Mouse (Mus musculus): ENCODE data around the gene Olfr564. TPM values are rescaled to one million over a fixed set of nuclear protein-coding genes. Genes with fewer than 3 reads are reported as not detected.

Gene Olfr564
- total RNA-seq (2015) (not detected in 2 replicates), total RNA-seq (2017) (not detected in 2 replicates)

DNA sequence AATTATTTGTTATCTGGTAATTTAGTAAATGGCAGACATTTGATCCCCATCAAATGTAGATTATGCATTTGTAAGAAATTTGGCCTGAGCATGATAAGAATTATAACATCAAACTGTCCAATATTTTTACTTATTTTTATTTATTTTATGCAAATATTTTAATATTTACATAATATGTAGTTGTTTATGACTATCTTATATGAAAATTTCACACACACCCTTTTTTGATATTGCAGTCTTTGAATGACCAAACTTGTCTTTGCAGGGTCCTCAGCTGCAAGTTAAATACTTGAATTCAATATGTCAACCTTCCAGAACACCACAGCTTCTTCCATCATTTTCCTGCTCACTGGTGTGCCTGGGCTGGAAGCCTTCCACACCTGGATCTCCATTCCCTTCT is at the start of gene Olfr564:
TSS of gene Olfr564 (plus strand) at position 301 of the 400 bp plus-strand sequence.
- ATAC-seq (replicated peaks; ENCODE audit: poor library complexity) = no peak

- ATAC-seq (replicated peaks; ENCODE audit: poor library complexity) = no peak
Observed at GRCm38 (mm10) chr7:102759266-102759665, 44.0 kb upstream of the Olfr564 start, which contains the start of the genes Olfr560 and Olfr78. Olfr560 (minus strand) TSS chr7:102759366. Olfr78 (minus strand) TSS chr7:102759471.

DNA sequence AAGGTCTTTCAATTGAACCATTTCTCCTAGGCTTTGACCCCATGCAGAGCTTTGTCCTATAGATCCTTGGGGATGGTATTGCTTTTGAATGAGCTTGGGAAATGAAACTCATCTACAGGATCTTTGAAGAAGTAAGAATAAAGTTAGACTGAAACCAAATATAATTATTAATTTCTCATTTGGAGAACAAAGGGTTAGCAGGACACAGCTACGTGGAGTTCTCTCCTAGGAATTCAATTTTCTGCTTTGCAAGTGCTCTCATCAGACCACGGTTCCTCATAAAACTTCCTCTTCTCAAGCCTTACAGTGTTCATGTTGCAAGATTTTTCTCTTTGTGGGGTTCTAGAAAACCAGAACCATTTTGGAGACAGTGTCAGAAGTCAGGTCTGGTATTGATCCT is 32.4 kb upstream of the Olfr564 start, which contains the start of gene Olfr561:
TSS of gene Olfr561 (plus strand) at position 301 of the 400 bp plus-strand sequence.
- ATAC-seq (replicated peaks; ENCODE audit: poor library complexity) = no peak

Other genes starting within 250 kb of the Olfr564 start
- gene Trim21, start 238.0 kb upstream of the Olfr564 start, total RNA-seq (2015) = 7.4 and 11.5 TPM in 2 replicates
- gene Trim21, start 238.0 kb upstream of the Olfr564 start, total RNA-seq (2017) = 29.3 and 45.8 TPM in 2 replicates
- gene Olfr550, start 232.0 kb upstream of the Olfr564 start, total RNA-seq (2015) = 0.27 TPM in 1 of 2 replicates, not detected in the other
- not detected in 2 replicates for gene Olfr550, start 232.0 kb upstream of the Olfr564 start, total RNA-seq (2017)
- not detected in 2 replicates for gene Olfr551, start 211.6 kb upstream of the Olfr564 start, total RNA-seq (2015)
- not detected in 2 replicates for gene Olfr551, start 211.6 kb upstream of the Olfr564 start, total RNA-seq (2017)
- 0.10 TPM in 1 of 2 replicates, not detected in the other for gene Olfr552, start 205.7 kb upstream of the Olfr564 start, total RNA-seq (2015)
- gene Olfr552, start 205.7 kb upstream of the Olfr564 start, total RNA-seq (2017) = not detected in 2 replicates
- gene Olfr553, start 185.3 kb upstream of the Olfr564 start, total RNA-seq (2015) = not detected in 2 replicates
- not detected in 2 replicates for gene Olfr553, start 185.3 kb upstream of the Olfr564 start, total RNA-seq (2017)
- not detected in 2 replicates for gene Olfr554, start 165.0 kb upstream of the Olfr564 start, total RNA-seq (2015)
- not detected in 2 replicates for gene Olfr554, start 165.0 kb upstream of the Olfr564 start, total RNA-seq (2017)
- not detected in 2 replicates for gene Olfr555, start 144.7 kb upstream of the Olfr564 start, total RNA-seq (2015)
- not detected in 2 replicates for gene Olfr555, start 144.7 kb upstream of the Olfr564 start, total RNA-seq (2017)
- not detected in 2 replicates for gene Olfr556, start 138.6 kb upstream of the Olfr564 start, total RNA-seq (2015)
- gene Olfr556, start 138.6 kb upstream of the Olfr564 start, total RNA-seq (2017) = not detected in 2 replicates
- 6.1 and 6.4 TPM in 2 replicates for gene Trim68, start 116.2 kb upstream of the Olfr564 start, total RNA-seq (2015)
- 4.8 and 5.6 TPM in 2 replicates for gene Trim68, start 116.2 kb upstream of the Olfr564 start, total RNA-seq (2017)
- gene Olfr557, start 107.6 kb upstream of the Olfr564 start, total RNA-seq (2015) = not detected in 2 replicates
- 0.24 TPM in 1 of 2 replicates, not detected in the other for gene Olfr557, start 107.6 kb upstream of the Olfr564 start, total RNA-seq (2017)
- not detected in 2 replicates for gene Olfr558, start 101.3 kb upstream of the Olfr564 start, total RNA-seq (2015)
- gene Olfr558, start 101.3 kb upstream of the Olfr564 start, total RNA-seq (2017) = not detected in 2 replicates
- gene Olfr33, start 84.4 kb upstream of the Olfr564 start, total RNA-seq (2015) = not detected in 2 replicates
- gene Olfr33, start 84.4 kb upstream of the Olfr564 start, total RNA-seq (2017) = not detected in 2 replicates
- not detected in 2 replicates for gene Olfr559, start 76.0 kb upstream of the Olfr564 start, total RNA-seq (2015)
- not detected in 2 replicates for gene Olfr559, start 76.0 kb upstream of the Olfr564 start, total RNA-seq (2017)
- gene Olfr560, start 44.1 kb upstream of the Olfr564 start, total RNA-seq (2015) = not detected in 2 replicates
- gene Olfr560, start 44.1 kb upstream of the Olfr564 start, total RNA-seq (2017) = not detected in 2 replicates
- gene Olfr78, start 44.0 kb upstream of the Olfr564 start, total RNA-seq (2015) = not detected in 2 replicates
- not detected in 2 replicates for gene Olfr78, start 44.0 kb upstream of the Olfr564 start, total RNA-seq (2017)
- not detected in 2 replicates for gene Olfr561, start 32.3 kb upstream of the Olfr564 start, total RNA-seq (2015)
- not detected in 2 replicates for gene Olfr561, start 32.3 kb upstream of the Olfr564 start, total RNA-seq (2017)
- not detected in 2 replicates for gene Olfr566, start 55.3 kb downstream of the Olfr564 start, total RNA-seq (2015)
- gene Olfr566, start 55.3 kb downstream of the Olfr564 start, total RNA-seq (2017) = not detected in 2 replicates
- not detected in 2 replicates for gene Olfr568, start 73.6 kb downstream of the Olfr564 start, total RNA-seq (2015)
- gene Olfr568, start 73.6 kb downstream of the Olfr564 start, total RNA-seq (2017) = not detected in 2 replicates
- gene Olfr569, start 87.4 kb downstream of the Olfr564 start, total RNA-seq (2015) = not detected in 2 replicates
- gene Olfr569, start 87.4 kb downstream of the Olfr564 start, total RNA-seq (2017) = not detected in 2 replicates
- gene Olfr570, start 91.1 kb downstream of the Olfr564 start, total RNA-seq (2015) = not detected in 2 replicates
- not detected in 2 replicates for gene Olfr570, start 91.1 kb downstream of the Olfr564 start, total RNA-seq (2017)
- gene Olfr571, start 114.1 kb downstream of the Olfr564 start, total RNA-seq (2015) = not detected in 2 replicates
- not detected in 2 replicates for gene Olfr571, start 114.1 kb downstream of the Olfr564 start, total RNA-seq (2017)
- gene Olfr572, start 120.9 kb downstream of the Olfr564 start, total RNA-seq (2015) = not detected in 2 replicates
- gene Olfr572, start 120.9 kb downstream of the Olfr564 start, total RNA-seq (2017) = not detected in 2 replicates
- gene Olfr573-ps1, start 139.1 kb downstream of the Olfr564 start, total RNA-seq (2015) = not detected in 2 replicates
- not detected in 2 replicates for gene Olfr573-ps1, start 139.1 kb downstream of the Olfr564 start, total RNA-seq (2017)
- gene Olfr574, start 145.0 kb downstream of the Olfr564 start, total RNA-seq (2015) = not detected in 2 replicates
- gene Olfr574, start 145.0 kb downstream of the Olfr564 start, total RNA-seq (2017) = not detected in 2 replicates
- not detected in 2 replicates for gene Olfr575, start 155.3 kb downstream of the Olfr564 start, total RNA-seq (2015)
- gene Olfr575, start 155.3 kb downstream of the Olfr564 start, total RNA-seq (2017) = not detected in 2 replicates
- not detected in 2 replicates for gene Olfr576, start 159.2 kb downstream of the Olfr564 start, total RNA-seq (2015)
- gene Olfr576, start 159.2 kb downstream of the Olfr564 start, total RNA-seq (2017) = not detected in 2 replicates
- gene Olfr577, start 172.5 kb downstream of the Olfr564 start, total RNA-seq (2015) = not detected in 2 replicates
- gene Olfr577, start 172.5 kb downstream of the Olfr564 start, total RNA-seq (2017) = not detected in 2 replicates
- gene Olfr578, start 185.8 kb downstream of the Olfr564 start, total RNA-seq (2015) = not detected in 2 replicates
- not detected in 2 replicates for gene Olfr578, start 185.8 kb downstream of the Olfr564 start, total RNA-seq (2017)
- gene Olfr582, start 234.5 kb downstream of the Olfr564 start, total RNA-seq (2015) = not detected in 2 replicates
- not detected in 2 replicates for gene Olfr582, start 234.5 kb downstream of the Olfr564 start, total RNA-seq (2017)
- gene Olfr583, start 247.8 kb downstream of the Olfr564 start, total RNA-seq (2015) = not detected in 2 replicates
- not detected in 2 replicates for gene Olfr583, start 247.8 kb downstream of the Olfr564 start, total RNA-seq (2017)

All from megakaryocyte progenitor cell, adult 5-6 weeks (primary cell).